Mouse (Mus musculus): ENCODE results near the gene Zdhhc17. TPM values are rescaled to one million over a fixed set of nuclear protein-coding genes. Genes with fewer than 3 reads are reported as not detected.

Zdhhc17 gene
- polyA plus RNA-seq (2015; fragmentation: Nextera tagmentation; extraction: Ambion mirVana) = 49.9 and 50.9 TPM in 2 replicates

DNA sequence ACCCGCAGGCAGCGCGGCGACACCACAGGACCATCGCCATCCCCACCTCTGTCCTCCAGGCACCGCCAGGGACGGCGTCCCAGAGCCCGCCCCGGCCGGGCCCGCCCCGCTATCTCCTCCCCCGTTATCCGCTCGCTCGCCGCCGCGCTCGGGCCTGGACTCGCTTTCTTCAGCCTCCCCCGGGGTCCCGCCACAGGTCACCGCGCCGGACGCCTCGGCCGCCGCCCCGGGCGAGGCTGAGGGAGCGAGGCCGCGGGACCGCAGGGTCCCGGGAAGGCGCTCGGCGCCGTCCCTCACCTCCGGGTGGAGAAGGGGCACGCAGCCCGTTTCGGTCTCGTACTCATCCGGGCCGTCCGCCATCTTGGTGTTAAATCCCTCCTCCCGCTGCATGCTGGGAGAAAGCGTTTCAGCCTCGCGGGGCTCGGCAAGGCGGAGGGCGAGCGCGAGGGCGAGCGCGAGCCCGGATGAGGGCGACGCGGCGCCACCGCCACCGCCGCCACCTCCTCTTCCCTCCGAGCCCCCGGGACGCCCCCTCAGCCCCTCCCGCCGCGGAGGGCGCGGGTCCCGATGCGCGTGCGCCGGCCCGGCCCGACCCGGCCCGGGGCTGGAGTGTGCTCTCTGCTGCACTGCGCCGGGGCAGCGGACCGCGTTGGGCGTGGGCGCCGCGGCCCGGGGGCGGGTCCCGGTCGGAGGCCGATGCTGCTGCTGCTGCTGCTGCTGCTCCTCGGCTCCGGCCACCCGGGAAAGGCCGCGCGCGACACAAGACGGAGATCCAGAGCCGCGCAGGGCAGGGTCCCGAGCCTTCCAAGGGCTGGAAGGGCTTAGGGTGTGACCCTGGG, at the start of gene Zdhhc17:
TSS of gene Zdhhc17 (minus strand) at position 500 of the 839 bp plus-strand sequence.
- ATAC-seq (ENCODE audit: low FRiP score, low read depth) = peak; percentile 94
- Histone ChIP-seq H3K4me1 (replicated peaks) (peaks cover 28% of the 10 kb centered on the region), H3K27me3 (no peaks in the 10 kb centered on the region), H3K36me3 (no peaks in the 10 kb centered on the region), H3K9ac (peak within 1 kb of the TSS; percentile 79), H3K27ac (replicated peaks) (peak within 1 kb of the TSS; percentile 95), H3K9me3 (no peaks in the 10 kb centered on the region), H3K4me3 (peak within 1 kb of the TSS; percentile 61), H3K4me2 (peak within 1 kb of the TSS; percentile 90)
- under 1% methylated on average over 99 of the region's 112 CpGs for WGBS

- H3K9me3 ChIP-seq = no peaks in the 10 kb centered on the region
- no peak for ATAC-seq (ENCODE audit: low FRiP score, low read depth)
- H3K4me3 ChIP-seq = no peak overlapping the region
- H3K27ac ChIP-seq (replicated peaks) = no peak overlapping the region
- H3K36me3 ChIP-seq = no peaks in the 10 kb centered on the region
- 47% methylated on average over 4 of the region's 4 CpGs for WGBS
- H3K27me3 ChIP-seq = no peaks in the 10 kb centered on the region
- H3K9ac ChIP-seq = no peak overlapping the region
- no peaks in the 10 kb centered on the region for H3K4me1 ChIP-seq (replicated peaks)
- no peak overlapping the region for H3K4me2 ChIP-seq
Observed at GRCm38 (mm10) chr10:111055770-111056169, 45.8 kb upstream of the Zdhhc17 start.

DNA sequence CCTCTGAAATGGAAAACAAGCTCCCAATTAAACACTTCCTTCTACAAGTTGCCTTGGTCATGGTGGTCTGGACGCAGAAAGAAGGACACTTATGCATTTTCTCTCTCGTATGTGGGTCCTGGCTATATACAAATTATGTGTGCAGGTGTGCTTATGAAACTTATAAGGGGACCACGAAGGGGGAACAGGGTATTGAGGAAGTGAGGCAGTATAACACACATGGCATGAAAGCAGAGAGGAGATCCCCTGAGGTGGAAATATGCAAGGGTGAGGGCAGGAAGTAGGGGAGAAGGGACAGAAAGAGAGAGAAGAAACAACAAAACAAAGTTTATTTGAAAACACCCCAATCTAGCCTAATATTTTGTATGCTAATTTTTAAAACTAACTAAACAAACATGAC, 41.7 kb upstream of the Zdhhc17 start:
- WGBS = 90% methylated on average over 3 of the region's 3 CpGs
- H3K4me2 ChIP-seq = no peak overlapping the region

GRCm38 (mm10) chr10:111050511-111050910, 40.6 kb upstream of the Zdhhc17 start:
- no peak overlapping the region for H3K27ac ChIP-seq (replicated peaks)
- H3K36me3 ChIP-seq = no peaks in the 10 kb centered on the region
- no peak for ATAC-seq (ENCODE audit: low FRiP score, low read depth)
- no peak overlapping the region for H3K4me2 ChIP-seq
- H3K4me3 ChIP-seq = no peak overlapping the region
- no peaks in the 10 kb centered on the region for H3K4me1 ChIP-seq (replicated peaks)
- no peak overlapping the region for H3K9ac ChIP-seq
- no peaks in the 10 kb centered on the region for H3K27me3 ChIP-seq
- H3K9me3 ChIP-seq = no peaks in the 10 kb centered on the region
- WGBS = 85% methylated on average over 4 of the region's 4 CpGs

More for the DNA sequence above, 41.7 kb upstream of the Zdhhc17 start:
- H3K4me1 ChIP-seq (replicated peaks) = no peaks in the 10 kb centered on the region
- no peak for ATAC-seq (ENCODE audit: low FRiP score, low read depth)
- no peaks in the 10 kb centered on the region for H3K9me3 ChIP-seq
- no peaks in the 10 kb centered on the region for H3K36me3 ChIP-seq
- H3K27ac ChIP-seq (replicated peaks) = no peak overlapping the region
- H3K9ac ChIP-seq = no peak overlapping the region
- H3K27me3 ChIP-seq = no peaks in the 10 kb centered on the region
- H3K4me3 ChIP-seq = no peak overlapping the region

GRCm38 (mm10) chr10:111050061-111050460, 40.1 kb upstream of the Zdhhc17 start:
- Histone ChIP-seq H3K4me3 (no peak overlapping the region), H3K4me2 (no peak overlapping the region), H3K27ac (replicated peaks) (no peak overlapping the region), H3K4me1 (replicated peaks) (no peaks in the 10 kb centered on the region), H3K27me3 (no peaks in the 10 kb centered on the region), H3K9ac (no peak overlapping the region), H3K36me3 (no peaks in the 10 kb centered on the region), H3K9me3 (no peaks in the 10 kb centered on the region)
- ATAC-seq (ENCODE audit: low FRiP score, low read depth) = no peak
- WGBS = 86% methylated on average over 3 of the region's 3 CpGs

DNA sequence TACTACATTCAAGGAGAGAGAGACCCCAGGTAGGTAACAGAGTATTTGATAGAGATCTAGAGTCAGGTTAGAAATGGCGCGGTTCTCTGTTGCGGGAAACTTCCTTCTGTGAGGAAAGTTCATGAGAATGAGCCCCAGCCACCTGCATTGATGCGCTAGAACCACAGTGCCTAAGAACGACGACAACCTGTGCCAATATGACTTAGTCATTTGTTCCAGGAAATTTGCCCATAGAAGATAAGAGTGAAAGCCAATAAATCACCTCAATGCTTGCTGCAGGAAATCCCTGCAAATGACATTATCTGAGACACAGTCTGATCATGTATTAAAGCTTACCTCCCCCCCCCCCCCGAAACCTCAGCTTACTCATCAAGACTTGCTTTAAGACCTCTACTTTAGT, 38.0 kb upstream of the Zdhhc17 start:
- ATAC-seq (ENCODE audit: low FRiP score, low read depth) = no peak
- H3K4me2 ChIP-seq = no peak overlapping the region
- H3K27ac ChIP-seq (replicated peaks) = no peak overlapping the region
- H3K27me3 ChIP-seq = no peaks in the 10 kb centered on the region
- WGBS = 90% methylated on average over 7 of the region's 7 CpGs
- H3K4me1 ChIP-seq (replicated peaks) = no peaks in the 10 kb centered on the region
- no peaks in the 10 kb centered on the region for H3K9me3 ChIP-seq
- H3K36me3 ChIP-seq = no peaks in the 10 kb centered on the region
- no peak overlapping the region for H3K9ac ChIP-seq
- H3K4me3 ChIP-seq = no peak overlapping the region

GRCm38 (mm10) chr10:111040078-111040656, 30.2 kb upstream of the Zdhhc17 start:
- Histone ChIP-seq H3K36me3 (no peaks in the 10 kb centered on the region), H3K27me3 (no peaks in the 10 kb centered on the region), H3K27ac (replicated peaks) (no peak overlapping the region), H3K9me3 (no peaks in the 10 kb centered on the region), H3K4me1 (replicated peaks) (no peaks in the 10 kb centered on the region), H3K4me2 (no peak overlapping the region), H3K4me3 (no peak overlapping the region), H3K9ac (no peak overlapping the region)
- ATAC-seq (ENCODE audit: low FRiP score, low read depth) = no peak
- 78% methylated on average over 7 of the region's 7 CpGs for WGBS

DNA sequence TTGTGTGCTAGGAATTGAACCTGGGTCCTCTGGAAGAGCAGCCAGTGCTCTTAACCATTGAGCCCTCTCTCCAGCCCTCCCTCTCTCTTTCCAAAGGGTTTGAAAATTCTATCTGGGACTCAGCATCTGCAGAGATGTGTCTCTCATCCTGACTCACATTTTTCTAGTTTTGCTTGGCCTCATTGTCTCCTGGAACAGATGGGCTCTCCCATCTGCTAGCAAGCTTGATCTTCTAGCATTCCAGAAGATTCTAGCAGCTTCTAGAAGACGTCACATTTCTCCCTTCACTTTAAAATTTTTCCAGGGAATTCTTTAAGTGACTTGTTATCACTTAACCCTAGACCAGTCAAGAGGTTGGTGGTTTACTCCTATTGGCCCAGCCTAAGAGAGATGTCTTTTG, 26.9 kb upstream of the Zdhhc17 start:
- H3K27me3 ChIP-seq = no peaks in the 10 kb centered on the region
- 81% methylated on average over 1 of the region's 1 CpGs for WGBS
- H3K4me1 ChIP-seq (replicated peaks) = no peaks in the 10 kb centered on the region
- no peak for ATAC-seq (ENCODE audit: low FRiP score, low read depth)
- H3K4me3 ChIP-seq = no peak overlapping the region
- no peak overlapping the region for H3K4me2 ChIP-seq
- no peak overlapping the region for H3K27ac ChIP-seq (replicated peaks)
- H3K9me3 ChIP-seq = no peaks in the 10 kb centered on the region
- H3K9ac ChIP-seq = no peak overlapping the region
- H3K36me3 ChIP-seq = no peaks in the 10 kb centered on the region

- Histone ChIP-seq H3K9ac (no peak overlapping the region), H3K4me3 (no peak overlapping the region), H3K4me1 (replicated peaks) (no peaks in the 10 kb centered on the region), H3K9me3 (no peaks in the 10 kb centered on the region), H3K4me2 (no peak overlapping the region), H3K27me3 (no peaks in the 10 kb centered on the region), H3K36me3 (no peaks in the 10 kb centered on the region), H3K27ac (replicated peaks) (no peak overlapping the region)
- ATAC-seq (ENCODE audit: low FRiP score, low read depth) = no peak
- WGBS = 78% methylated on average over 1 of the region's 1 CpGs
Observed at GRCm38 (mm10) chr10:111035134-111035533, 25.2 kb upstream of the Zdhhc17 start.

- no peak for ATAC-seq (ENCODE audit: low FRiP score, low read depth)
- H3K4me3 ChIP-seq = 0 out of 2 replicates have a peak overlapping the region, but pooled peaks have one; percentile 13
- peak overlapping the region; percentile 44 for H3K4me2 ChIP-seq
- H3K27ac ChIP-seq (replicated peaks) = no peak overlapping the region
- H3K27me3 ChIP-seq = no peaks in the 10 kb centered on the region
- no peaks in the 10 kb centered on the region for H3K9me3 ChIP-seq
- WGBS = 44% methylated on average over 20 of the region's 20 CpGs
- H3K4me1 ChIP-seq (replicated peaks) = no peaks in the 10 kb centered on the region
- no peak overlapping the region for H3K9ac ChIP-seq
- H3K36me3 ChIP-seq = no peaks in the 10 kb centered on the region
Observed at GRCm38 (mm10) chr10:111031511-111032365, 21.8 kb upstream of the Zdhhc17 start.

DNA sequence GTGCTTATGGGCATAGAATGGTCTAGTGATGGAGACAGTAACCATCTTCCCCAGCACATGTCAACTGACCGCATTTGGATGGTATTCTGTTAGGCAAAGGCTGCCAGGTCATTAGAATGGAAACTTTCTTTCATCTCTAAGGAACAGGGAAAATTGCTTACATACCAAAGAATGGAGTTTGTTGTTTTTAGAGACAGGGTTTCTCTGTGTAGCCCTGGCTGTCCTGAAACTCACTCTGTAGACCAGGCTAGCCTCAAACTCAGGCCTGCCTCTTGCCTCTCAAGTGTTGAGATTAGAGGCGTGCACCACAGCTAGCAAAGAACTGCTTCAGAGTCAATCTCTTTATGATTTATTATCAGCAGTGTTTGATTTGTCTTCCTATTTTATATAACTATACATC, 20.9 kb upstream of the Zdhhc17 start:
- Histone ChIP-seq H3K27ac (replicated peaks) (no peak overlapping the region), H3K4me3 (no peak overlapping the region), H3K4me2 (no peak overlapping the region), H3K36me3 (no peaks in the 10 kb centered on the region), H3K9me3 (no peaks in the 10 kb centered on the region), H3K27me3 (no peaks in the 10 kb centered on the region), H3K4me1 (replicated peaks) (no peaks in the 10 kb centered on the region), H3K9ac (no peak overlapping the region)
- ATAC-seq (ENCODE audit: low FRiP score, low read depth) = no peak
- 86% methylated on average over 2 of the region's 2 CpGs for WGBS

- no peaks in the 10 kb centered on the region for H3K27me3 ChIP-seq
- no peaks in the 10 kb centered on the region for H3K4me1 ChIP-seq (replicated peaks)
- no peaks in the 10 kb centered on the region for H3K9me3 ChIP-seq
- no peak overlapping the region for H3K4me2 ChIP-seq
- H3K9ac ChIP-seq = no peak overlapping the region
- WGBS = 68% methylated on average over 6 of the region's 6 CpGs
- no peak for ATAC-seq (ENCODE audit: low FRiP score, low read depth)
- H3K4me3 ChIP-seq = no peak overlapping the region
- no peak overlapping the region for H3K27ac ChIP-seq (replicated peaks)
- H3K36me3 ChIP-seq = no peaks in the 10 kb centered on the region
Observed at GRCm38 (mm10) chr10:111026106-111026505, 16.2 kb upstream of the Zdhhc17 start.

All from hindbrain, embryonic 15.5 days (tissue).